Mouse (Mus musculus): ENCODE results near the gene Stxbp1.

Stxbp1 gene

DNA sequence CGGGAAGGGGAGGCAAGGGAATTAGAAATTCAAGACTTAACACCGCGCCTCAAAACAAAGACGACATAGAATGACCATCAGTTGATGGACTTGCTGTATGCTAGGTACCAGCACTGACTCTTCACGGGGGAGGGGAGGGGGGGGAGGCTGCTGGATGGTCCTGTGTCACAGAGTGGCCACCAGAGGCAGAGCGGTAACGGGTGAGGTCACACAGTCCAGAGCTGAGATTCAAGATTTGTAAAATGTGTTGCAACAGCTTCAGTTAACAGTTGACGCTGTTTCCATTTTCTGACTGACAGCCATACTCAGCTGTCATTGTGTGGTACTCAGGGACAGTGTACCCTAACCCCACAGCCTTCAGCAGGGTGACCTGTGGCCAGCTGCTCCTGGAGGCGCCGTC is 94.9 kb downstream of the Stxbp1 start:
- DNase-seq (ENCODE audit: low spot score) = no peak

GRCm38 (mm10) chr2:32751665-32752033 is 95.4 kb downstream of the Stxbp1 start:
- DNase-seq (ENCODE audit: low spot score) = no peak

DNA sequence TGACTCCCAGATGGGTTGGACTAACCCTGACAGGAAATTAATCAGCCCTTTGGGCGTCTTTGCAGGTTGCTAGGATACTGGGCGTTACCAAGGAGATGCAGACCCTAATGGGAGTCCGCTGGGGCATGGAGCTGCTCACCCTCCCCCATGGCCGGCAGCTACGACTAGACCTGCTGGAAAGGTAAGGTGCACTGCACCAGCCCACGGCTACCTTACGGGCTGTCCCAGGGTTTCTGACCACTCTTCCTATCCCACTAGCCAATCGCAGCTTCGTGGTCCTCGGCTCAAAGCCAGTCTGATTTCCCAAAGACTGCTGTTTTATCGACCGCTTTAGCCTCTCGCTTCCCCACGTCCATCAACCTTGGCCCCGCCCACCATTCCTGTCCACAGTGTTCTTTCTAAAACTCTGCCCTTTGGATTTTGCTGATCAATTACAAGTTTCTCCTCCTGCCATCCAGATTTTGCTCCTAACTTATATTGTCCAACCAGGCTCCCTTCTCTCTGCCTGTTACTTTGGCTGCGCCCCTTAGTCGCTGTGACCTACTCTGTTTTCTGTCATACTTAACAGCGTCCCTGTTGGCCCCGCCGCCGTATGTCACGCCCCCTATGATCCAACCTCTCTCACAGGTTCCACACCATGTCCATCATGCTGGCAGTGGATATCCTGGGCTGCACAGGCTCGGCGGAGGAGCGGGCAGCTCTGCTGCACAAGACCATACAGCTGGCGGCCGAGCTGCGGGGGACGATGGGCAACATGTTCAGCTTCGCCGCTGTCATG is 96.0 kb downstream of the Stxbp1 start:
- no peak for DNase-seq (ENCODE audit: low spot score)

- no peak for DNase-seq (ENCODE audit: low spot score)
Observed at GRCm38 (mm10) chr2:32750199-32750598, 96.8 kb downstream of the Stxbp1 start.

GRCm38 (mm10) chr2:32749082-32749481 is 98.0 kb downstream of the Stxbp1 start:
- DNase-seq (ENCODE audit: low spot score) = no peak

DNA sequence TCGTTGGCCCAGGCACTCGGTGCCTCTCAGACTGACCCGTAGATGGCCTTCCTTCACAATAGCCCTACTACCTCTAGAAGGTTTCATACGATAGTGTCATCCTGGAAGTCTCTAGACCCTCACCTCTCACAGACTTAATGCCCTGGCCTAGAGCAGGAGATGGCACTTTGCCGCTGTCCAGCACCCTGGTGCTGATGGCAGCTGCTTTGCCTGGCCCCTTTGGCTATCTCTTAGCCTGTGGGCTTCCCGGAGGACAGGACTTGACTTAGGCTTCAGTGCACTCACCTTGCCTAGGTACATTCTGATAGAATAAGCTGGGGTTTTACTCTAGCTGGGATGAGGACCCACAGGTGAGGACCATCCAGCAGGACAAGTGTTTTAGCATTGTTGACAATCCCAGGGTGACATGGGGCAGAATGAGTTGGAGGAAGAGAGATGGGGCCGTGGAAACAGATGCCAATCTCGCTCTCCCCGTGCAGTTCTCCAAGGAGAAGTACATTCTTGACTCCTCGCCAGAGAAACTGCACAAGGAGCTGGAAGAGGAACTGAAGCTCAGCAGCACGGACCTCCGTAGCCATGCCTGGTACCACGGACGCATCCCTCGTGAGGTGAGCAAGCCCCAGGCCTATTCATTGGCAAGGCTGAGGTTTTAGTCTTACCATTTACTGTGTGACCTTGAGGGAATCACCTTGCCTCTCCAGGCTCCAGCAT is 102.6 kb downstream of the Stxbp1 start:
- DNase-seq (ENCODE audit: low spot score) = no peak

DNA sequence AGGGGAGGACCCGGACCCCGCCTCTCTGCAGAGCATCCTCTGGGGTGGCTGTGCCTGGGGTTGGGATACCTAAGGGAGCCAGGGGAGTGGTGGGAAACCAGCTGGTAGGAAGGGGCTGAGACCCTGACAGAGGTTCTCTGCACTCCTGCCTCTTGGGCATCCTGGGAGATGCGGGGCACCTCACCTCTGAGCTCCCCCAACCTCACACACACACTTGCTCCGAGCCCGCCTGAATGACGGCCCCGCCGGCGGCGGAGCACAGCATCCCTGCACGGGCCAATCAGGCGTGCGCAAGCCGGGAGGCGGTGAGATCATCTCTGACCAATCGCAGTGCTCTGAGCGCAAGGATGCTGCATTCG is 104.9 kb downstream of the Stxbp1 start:
- DNase-seq (ENCODE audit: low spot score) = no peak

GRCm38 (mm10) chr2:32741273-32742172 is 105.5 kb downstream of the Stxbp1 start:
- no peak for DNase-seq (ENCODE audit: low spot score)

DNA sequence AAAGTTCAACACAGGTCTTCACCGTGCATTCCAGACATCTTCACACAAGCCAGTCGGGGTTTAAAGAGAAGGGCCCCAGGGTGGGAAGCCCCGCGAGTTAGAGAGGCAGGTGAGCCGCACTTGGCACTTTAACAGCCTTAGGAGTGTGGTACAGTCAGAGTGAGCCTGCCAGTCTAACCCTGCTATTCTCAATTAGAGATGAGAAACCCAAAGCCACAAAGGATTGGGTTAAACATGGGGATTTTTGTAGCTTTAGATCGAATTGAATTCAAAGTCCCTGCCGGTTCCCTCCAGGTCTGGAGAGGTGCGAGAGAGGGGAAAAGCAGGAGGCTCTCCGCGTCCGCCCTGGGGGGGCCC is 106.2 kb downstream of the Stxbp1 start, which contains the start of gene 6330409D20Rik:
Gene 6330409D20Rik (minus strand): TSS at position 101 of the 357 bp plus-strand sequence.
- DNase-seq (ENCODE audit: low spot score) = no peak

DNA sequence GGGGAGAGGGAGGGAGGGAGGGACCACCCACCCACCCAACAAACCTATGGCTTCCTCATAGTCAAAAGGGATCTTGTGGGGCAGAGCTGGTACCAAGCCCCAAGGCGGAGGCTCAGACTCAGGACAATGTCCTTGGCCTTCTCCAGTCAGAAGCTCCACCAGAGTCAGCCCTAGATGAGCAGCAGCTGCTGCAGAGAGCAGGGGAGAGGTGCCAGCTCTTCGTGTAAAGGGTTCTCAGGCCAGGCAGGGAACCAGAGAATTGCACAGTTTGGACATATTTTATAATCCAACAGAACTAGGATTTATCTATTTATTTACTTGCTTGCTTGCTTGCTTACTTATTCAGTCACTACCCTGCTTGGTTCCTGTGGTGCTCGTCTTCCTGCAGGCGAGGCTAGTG is 107.7 kb downstream of the Stxbp1 start:
- DNase-seq (ENCODE audit: low spot score) = no peak

Measured in spleen, adult 12 weeks (tissue).